Mouse (Mus musculus) stomach, postnatal 0 days (tissue): ENCODE measurements at regions not wholly inside any gene's neighbourhood (a gene's known extent, or its start where the extent isn't known, plus 50 kb on each side); places are given as distances from the start of the nearest gene placed in this dataset.

Experiments used
- ATAC-seq: fragments of 200-750 bp; cut with Nextera tagmentation; 2 replicates; pipeline ENCODE4 v1.8.0; 2017; ENCODE audit not compliant: low FRiP score, low TSS enrichment
- DNase-seq: peaks from one replicate; pipeline ENCODE4 v3.0.0-alpha.2; 2016; ENCODE audit warnings: low spot score
- H3K27ac ChIP-seq: fragments of 300-500 bp; sonication (generic); replicated peaks from 2 replicates; pipeline ENCODE4 v1.5.1; 2014; ENCODE audit warnings: mild to moderate bottlenecking, control low read depth
- H3K27me3 ChIP-seq: fragments of 300-500 bp; sonication (generic); 2 replicates; pipeline ENCODE4 v1.6.1; 2014; ENCODE audit warnings: low read length; ENCODE audit not compliant: control insufficient read depth, insufficient read depth
- H3K36me3 ChIP-seq: fragments of 300-500 bp; sonication (generic); 2 replicates; pipeline ENCODE4 v1.6.1; 2014; ENCODE audit warnings: low read length, mixed read lengths; ENCODE audit not compliant: control insufficient read depth, insufficient read depth
- H3K4me1 ChIP-seq: fragments of 300-500 bp; sonication (generic); replicated peaks from 2 replicates; pipeline ENCODE4 v1.6.1; 2014; ENCODE audit warnings: antibody characterized with exemption; ENCODE audit not compliant: control insufficient read depth, insufficient read depth
- H3K4me2 ChIP-seq: fragments of 300-500 bp; sonication (generic); replicated peaks from 2 replicates; pipeline ENCODE4 v1.6.1; 2014; ENCODE audit warnings: low read depth, mild to moderate bottlenecking, control low read depth, moderate library complexity
- H3K4me3 ChIP-seq: fragments of 300-500 bp; sonication (generic); 2 replicates; pipeline ENCODE4 v1.5.1; 2014; ENCODE audit warnings: low read depth, low read length, control low read depth
- H3K9ac ChIP-seq: fragments of 300-500 bp; sonication (generic); 2 replicates; pipeline ENCODE4 v1.6.1; 2014; ENCODE audit warnings: mild to moderate bottlenecking, low read length, control low read depth, mixed read lengths
- H3K9me3 ChIP-seq: fragments of 300-500 bp; sonication (generic); 2 replicates; pipeline ENCODE4 v1.6.1; 2016; ENCODE audit warnings: low read length; ENCODE audit not compliant: control insufficient read depth
- CTCF ChIP-seq: IDR thresholded peaks from 2 replicates; pipeline ENCODE4 v1.5.1; 2016; ENCODE audit warnings: antibody characterized with exemption, low read depth, mild to moderate bottlenecking, moderate library complexity
- EP300 ChIP-seq: optimal IDR thresholded peaks from 2 replicates; pipeline ENCODE3; 2016; ENCODE audit warnings: antibody characterized with exemption
- WGBS: fragments of 180-500 bp; shearing (Covaris S2); extraction: QIAGEN DNeasy Blood & Tissue Kit; methylation state at CpG from one replicate; pipeline ENCODE4 v1.1.7; 2014; 5-methylcytosine and 5-hydroxymethylcytosine counted together

DNA sequence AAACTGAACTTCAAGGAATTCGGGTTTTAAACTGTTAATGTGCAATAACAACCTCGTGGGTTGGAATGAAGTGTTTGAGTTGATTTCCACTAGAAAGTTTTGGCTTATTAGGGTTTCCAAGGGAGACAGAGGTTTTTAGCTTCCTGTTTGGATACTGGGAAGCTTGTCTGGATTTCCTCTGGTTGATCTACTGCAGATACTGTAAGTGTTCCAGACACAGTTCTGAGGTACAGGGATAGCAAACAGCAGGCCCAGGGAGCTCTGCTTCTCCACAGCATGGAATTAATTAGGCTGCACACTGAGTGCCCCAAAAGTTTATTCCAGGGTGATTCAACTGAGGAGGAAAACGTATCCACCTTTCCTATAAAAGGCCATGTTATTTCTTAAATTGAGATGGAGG, 381.0 kb upstream of the Mpdz start:
- Histone ChIP-seq H3K36me3 (no peaks in the 10 kb centered on the region), H3K4me1 (no peaks in the 10 kb centered on the region), H3K27ac (no peak overlapping the region), H3K4me2 (no peak overlapping the region), H3K9ac (no peak overlapping the region), H3K27me3 (no peaks in the 10 kb centered on the region), H3K9me3 (no peaks in the 10 kb centered on the region), H3K4me3 (no peak overlapping the region)
- no peak for ATAC-seq
- TF ChIP-seq CTCF (no peak), EP300 (no peak)
- WGBS, result 45% methylated on average over 3 of the region's 3 CpGs
- DNase-seq, result no peak

DNA sequence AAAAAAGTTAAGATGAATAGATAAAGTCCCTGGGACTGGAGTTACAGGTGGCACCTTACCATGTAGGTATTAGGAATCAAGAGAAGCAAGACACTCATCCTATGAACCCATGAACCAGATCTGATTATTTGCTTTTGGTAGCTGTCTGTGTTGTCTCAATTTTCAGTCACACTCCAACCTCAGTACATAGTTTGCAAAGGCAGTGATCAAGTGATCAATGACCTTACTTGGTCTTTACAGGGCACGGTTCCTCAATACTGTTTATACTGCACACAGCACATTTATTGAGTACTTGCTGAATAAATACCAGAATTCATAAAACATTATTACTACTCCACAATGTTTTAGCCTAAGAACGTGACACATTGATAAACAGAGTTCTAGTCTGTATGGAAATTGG, 346.7 kb upstream of the Mpdz start:
- WGBS, result 63% methylated on average over 2 of the region's 2 CpGs
- H3K4me1 ChIP-seq, result no peaks in the 10 kb centered on the region
- no peak overlapping the region for H3K27ac ChIP-seq
- DNase-seq, result no peak
- no peak for ATAC-seq
- no peak overlapping the region for H3K4me3 ChIP-seq
- no peaks in the 10 kb centered on the region for H3K36me3 ChIP-seq
- H3K9me3 ChIP-seq, result no peaks in the 10 kb centered on the region
- H3K4me2 ChIP-seq, result no peak overlapping the region
- H3K27me3 ChIP-seq, result no peaks in the 10 kb centered on the region
- TF ChIP-seq EP300 (no peak), CTCF (no peak)
- H3K9ac ChIP-seq, result no peak overlapping the region

GRCm38 (mm10) chr4:81788636-81789035, 346.0 kb upstream of the Mpdz start:
- Histone ChIP-seq H3K9me3 (no peaks in the 10 kb centered on the region), H3K27ac (no peak overlapping the region), H3K27me3 (no peaks in the 10 kb centered on the region), H3K4me3 (no peak overlapping the region), H3K4me2 (no peak overlapping the region), H3K9ac (no peak overlapping the region), H3K36me3 (no peaks in the 10 kb centered on the region), H3K4me1 (no peaks in the 10 kb centered on the region)
- no peak for DNase-seq
- TF ChIP-seq CTCF, result no peak
- TF ChIP-seq EP300, result no peak
- ATAC-seq, result no peak
- 54% methylated on average over 8 of the region's 8 CpGs for WGBS

DNA sequence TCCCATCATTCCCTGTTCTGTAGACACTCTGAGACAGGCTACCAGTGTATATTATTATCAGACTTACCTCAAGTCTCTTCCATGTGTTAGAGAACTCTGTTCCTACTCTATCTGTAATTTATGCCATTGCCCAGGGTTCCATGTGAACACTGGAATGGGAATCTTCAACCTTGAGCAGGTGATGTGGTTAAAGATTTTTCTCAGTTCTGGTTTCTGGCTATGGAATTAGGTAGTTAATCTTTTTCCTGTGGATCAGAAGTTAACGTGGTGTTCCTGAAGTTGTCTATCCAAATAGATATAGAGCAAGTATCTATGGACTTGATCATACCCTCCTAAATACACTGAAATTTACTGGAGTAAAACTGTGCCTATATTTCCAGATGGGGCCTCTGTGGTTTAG, 339.4 kb upstream of the Mpdz start:
- Histone ChIP-seq H3K4me1 (no peaks in the 10 kb centered on the region), H3K36me3 (no peaks in the 10 kb centered on the region), H3K4me3 (no peak overlapping the region), H3K4me2 (no peak overlapping the region), H3K27ac (no peak overlapping the region), H3K27me3 (no peaks in the 10 kb centered on the region), H3K9me3 (no peaks in the 10 kb centered on the region), H3K9ac (no peak overlapping the region)
- TF ChIP-seq EP300 (no peak), CTCF (no peak)
- 79% methylated on average over 1 of the region's 1 CpGs for whole genome bisulfite sequencing
- DNase-seq, result no peak
- no peak for ATAC-seq

GRCm38 (mm10) chr4:81766705-81767104, 324.1 kb upstream of the Mpdz start:
- WGBS, result 58% methylated on average over 5 of the region's 5 CpGs

GRCm38 (mm10) chr4:81764026-81764867, 321.6 kb upstream of the Mpdz start:
- ATAC-seq (no peak), DNase-seq (peak; percentile 15)
- no peak overlapping the region for H3K4me3 ChIP-seq
- H3K9me3 ChIP-seq, result no peaks in the 10 kb centered on the region
- H3K36me3 ChIP-seq, result no peaks in the 10 kb centered on the region
- no peaks in the 10 kb centered on the region for H3K27me3 ChIP-seq
- peaks cover 3% of the 10 kb centered on the region; the same call in 1 of the 2 replicates for H3K4me1 ChIP-seq
- 32% methylated on average over 11 of the region's 11 CpGs for whole genome bisulfite sequencing
- TF ChIP-seq CTCF, result no peak
- no peak for TF ChIP-seq EP300
- no peak overlapping the region for H3K9ac ChIP-seq
- H3K4me2 ChIP-seq, result peak overlapping the region; percentile 32; the same call in 1 of the 2 replicates
- H3K27ac ChIP-seq, result peak overlapping the region; percentile 56; the same call in 1 of the 2 replicates

More at GRCm38 (mm10) chr4:81766705-81767104, 324.1 kb upstream of the Mpdz start:
- Histone ChIP-seq H3K4me3 (no peak overlapping the region), H3K9me3 (no peaks in the 10 kb centered on the region), H3K27me3 (no peaks in the 10 kb centered on the region), H3K4me1 (peaks cover 3% of the 10 kb centered on the region; the same call in 1 of the 2 replicates), H3K4me2 (no peak overlapping the region), H3K36me3 (no peaks in the 10 kb centered on the region), H3K27ac (no peak overlapping the region), H3K9ac (no peak overlapping the region)
- ATAC-seq, result no peak
- DNase-seq, result no peak
- no peak for TF ChIP-seq EP300
- TF ChIP-seq CTCF, result no peak
